Mouse (Mus musculus): ENCODE results near the gene Stkld1.

DNA sequence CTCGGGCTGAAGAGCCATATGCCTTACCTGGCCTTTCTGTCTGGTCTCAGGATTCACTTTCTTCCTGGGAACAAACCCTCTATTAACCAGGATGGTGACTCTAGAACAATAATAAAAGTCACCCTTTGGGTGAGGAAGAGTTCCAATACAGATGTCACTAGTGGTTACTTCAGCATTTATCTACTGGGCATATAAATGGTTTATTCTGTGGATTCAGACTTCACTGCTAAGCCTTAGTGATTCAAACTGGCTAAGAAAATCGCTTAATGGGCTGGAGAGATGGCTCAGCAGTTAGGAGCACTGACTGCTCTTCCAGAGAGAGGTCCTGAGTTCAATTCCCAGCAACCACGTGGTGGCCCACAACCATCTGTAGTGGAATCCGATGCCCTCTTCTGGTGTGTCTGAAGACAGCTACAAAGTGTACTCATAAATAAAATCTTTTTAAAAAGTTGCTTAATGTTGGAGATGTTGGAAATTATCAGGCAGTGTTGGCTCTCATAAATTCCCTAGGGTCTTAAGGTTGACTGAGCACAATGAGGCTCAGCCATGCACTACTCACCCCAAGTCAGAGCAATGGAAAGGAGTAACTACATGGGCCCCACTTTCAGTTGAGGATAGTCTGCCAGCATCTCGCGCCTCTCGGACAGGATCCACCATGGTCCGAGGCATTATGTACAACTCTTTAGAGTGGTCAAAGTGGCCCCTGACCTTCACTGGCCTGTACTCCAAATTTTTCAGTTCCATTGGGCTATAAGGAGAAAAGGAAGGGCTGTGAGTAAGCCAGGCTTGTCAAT is 19.5 kb upstream of the Stkld1 start:
- 0 out of 4 replicates have a peak, but pooled peaks of 1 of the 2 experiments have one; percentile 14 for TF ChIP-seq CTCF (conservative IDR thresholded peaks at IDR 0.05 in 1 of 2, IDR thresholded peaks at IDR 0.05 in 1 of 2; ENCODE audit: low read depth in 2 of 2, low read length in 2 of 2)
- no peak for TF ChIP-seq ETS1 (conservative IDR thresholded peaks at IDR 0.05; ENCODE audit: low read depth, low read length)
- no peak for TF ChIP-seq TBP (conservative IDR thresholded peaks at IDR 0.05; ENCODE audit: low read depth, low read length)

All from CH12.LX (cell line).